Mouse (Mus musculus): ENCODE measurements at regions not wholly inside any gene's neighbourhood (a gene's known extent, or its start where the extent isn't known, plus 50 kb on each side); places are given as distances from the start of the nearest gene placed in this dataset.

DNA sequence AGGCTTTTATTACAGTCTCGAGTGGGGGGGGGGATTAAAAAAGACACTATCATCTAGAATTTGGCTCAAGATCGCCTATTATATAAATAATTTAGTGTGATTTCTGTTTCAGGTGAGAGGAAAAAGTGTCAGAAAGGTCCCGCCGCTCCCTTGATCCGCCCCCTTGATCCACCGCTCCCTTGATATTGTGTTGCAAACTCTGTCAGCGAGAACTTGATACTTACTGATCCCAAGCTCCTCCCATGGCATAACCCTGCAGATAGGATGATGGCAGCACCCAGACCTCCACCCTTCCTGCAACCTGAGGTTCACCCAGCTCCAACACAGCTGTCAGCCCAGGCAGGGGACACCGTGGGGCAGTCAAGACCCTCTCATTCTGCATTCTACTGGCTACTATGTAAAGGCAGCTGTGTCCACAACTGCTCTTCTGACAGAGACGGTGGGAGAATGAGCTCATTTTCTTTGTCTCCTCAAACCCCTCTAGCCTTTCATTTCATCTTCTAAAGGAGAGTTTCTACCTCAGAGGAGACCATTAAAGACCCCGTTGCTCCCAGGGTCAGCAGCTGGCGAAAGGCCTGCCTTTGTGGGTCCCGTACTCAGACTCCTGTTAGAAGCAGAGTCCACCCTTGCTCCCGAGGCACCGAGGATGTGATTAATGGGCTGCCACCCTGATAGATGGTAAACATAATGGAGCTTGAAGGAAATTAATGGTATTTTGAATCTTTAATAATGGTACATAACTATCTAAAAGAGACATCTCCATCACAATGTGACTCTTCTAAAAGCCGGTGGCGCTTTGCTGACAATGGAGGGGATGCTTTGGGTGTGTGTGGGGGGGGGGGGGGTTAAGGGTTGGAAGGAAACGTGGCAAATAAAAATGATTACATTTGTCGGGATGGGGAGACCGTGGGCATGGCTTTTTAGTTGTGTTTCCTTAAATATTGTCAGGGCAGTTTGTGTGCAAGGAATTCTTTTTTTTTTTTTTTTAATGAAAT lies 58.7 kb upstream of the Cops8 start:
- no peak overlapping the region for H3K4me3 ChIP-seq (ENCODE audit: insufficient read depth in 1 of 2, low read depth in 1 of 2, low read length in 2 of 2, poor library complexity in 1 of 2, severe bottlenecking in 1 of 2)
- H3K4me1 ChIP-seq (ENCODE audit: control insufficient read depth in 2 of 2, insufficient read depth in 2 of 2, low read length in 2 of 2, poor library complexity in 1 of 2), result peaks cover 5 to 8% of the 10 kb centered on the region in 2 experiments
- no peak for DNase-seq (ENCODE audit: low read depth, low spot score)
- H3K9me3 ChIP-seq (ENCODE audit: control insufficient read depth, insufficient read depth, low read depth, low read length), result no peaks in the 10 kb centered on the region
- TF ChIP-seq MAFK (IDR thresholded peaks at IDR 0.05; ENCODE audit: insufficient read depth, low read depth, low read length) (no peak), CHD2 (IDR thresholded peaks at IDR 0.05; ENCODE audit: low read depth, low read length) (no peak), HCFC1 (IDR thresholded peaks at IDR 0.05; ENCODE audit: borderline replicate concordance, insufficient read depth, low read length) (no peak), ZC3H11A (IDR thresholded peaks at IDR 0.05; ENCODE audit: borderline replicate concordance, low read depth, low read length) (no peak), ZNF384 (IDR thresholded peaks at IDR 0.05; ENCODE audit: low read depth, low read length) (no peak)
- H3K27ac ChIP-seq (ENCODE audit: insufficient read depth, low read depth, low read length, poor library complexity, severe bottlenecking), result no peak overlapping the region
- no peaks in the 10 kb centered on the region for H3K36me3 ChIP-seq (ENCODE audit: control insufficient read depth, insufficient read depth, low read length, poor library complexity, severe bottlenecking)
- H3K9ac ChIP-seq (ENCODE audit: insufficient read depth, low read depth, low read length, poor library complexity, severe bottlenecking), result no peak overlapping the region
- in situ Hi-C loops (cut with MboI; ENCODE audit: low sequenced_read_pairs in 2 of 2, unreplicated experiment in 2 of 2), result no loop called here

DNA sequence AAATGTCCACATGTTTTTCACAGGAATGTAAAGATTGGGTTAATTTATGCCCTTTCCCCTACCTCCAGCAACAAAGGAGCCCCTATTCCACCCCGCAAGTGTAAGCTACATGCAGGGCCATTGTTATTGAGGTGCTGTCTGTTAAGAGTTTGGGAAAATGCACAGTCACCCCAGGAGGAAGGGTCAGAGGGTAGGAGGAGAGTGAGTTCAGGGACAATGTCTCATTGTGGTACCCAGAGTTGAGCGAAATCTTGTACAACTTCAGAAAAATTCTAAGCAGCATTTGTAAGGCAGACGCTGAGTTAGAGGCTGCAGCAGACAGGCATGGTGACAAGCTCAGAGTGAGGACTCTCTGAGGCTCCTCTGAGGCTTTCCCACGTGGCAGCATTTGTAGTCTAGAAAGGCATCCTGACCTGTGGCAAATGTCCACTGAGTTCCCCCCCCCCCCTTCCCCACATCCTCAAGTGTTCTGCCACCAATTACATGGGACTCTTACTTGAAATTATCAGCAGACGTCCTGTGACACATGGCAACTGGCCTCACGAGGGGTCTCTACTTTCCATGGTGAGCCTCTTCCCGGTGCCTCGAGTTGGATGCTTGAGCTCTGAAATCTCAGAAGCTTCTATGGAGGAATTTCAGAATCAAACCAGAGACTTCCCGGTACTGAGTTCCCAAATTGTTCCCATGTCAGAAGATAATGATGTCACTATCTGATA lies 57.8 kb upstream of the Cops8 start:
- no peak overlapping the region for H3K9ac ChIP-seq (ENCODE audit: insufficient read depth, low read depth, low read length, poor library complexity, severe bottlenecking)
- H3K27ac ChIP-seq (ENCODE audit: insufficient read depth, low read depth, low read length, poor library complexity, severe bottlenecking), result no peak overlapping the region
- in situ Hi-C loops (cut with MboI; ENCODE audit: low sequenced_read_pairs in 2 of 2, unreplicated experiment in 2 of 2), result no loop called here

DNA sequence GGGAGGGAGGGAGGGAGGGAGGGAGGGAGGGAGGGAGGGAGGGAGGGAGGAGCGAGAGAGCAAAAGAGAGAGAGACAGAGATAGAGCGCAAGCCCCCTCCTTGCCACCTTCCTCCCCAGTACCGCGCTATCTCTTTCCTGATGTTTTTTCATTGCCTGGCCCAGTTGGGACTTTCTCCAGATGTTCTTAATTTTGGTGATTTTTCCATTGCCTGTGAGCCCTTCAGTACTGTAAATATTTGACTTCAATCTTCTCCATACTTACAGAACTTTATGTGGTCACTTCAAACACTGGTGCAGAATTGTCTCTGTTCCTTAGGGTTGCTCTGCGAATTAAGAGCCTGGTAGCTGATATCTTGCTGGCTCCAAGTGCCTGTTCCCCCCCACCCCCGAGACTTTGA lies 50.1 kb upstream of the Cops8 start:
- in situ Hi-C loops (cut with MboI; ENCODE audit: low sequenced_read_pairs in 2 of 2, unreplicated experiment in 2 of 2), result no loop called here
- H3K9me3 ChIP-seq (ENCODE audit: control insufficient read depth, insufficient read depth, low read depth, low read length), result no peaks in the 10 kb centered on the region
- DNase-seq (ENCODE audit: low read depth, low spot score), result no peak
- TF ChIP-seq MAFK (IDR thresholded peaks at IDR 0.05; ENCODE audit: insufficient read depth, low read depth, low read length), result no peak
- no peak for TF ChIP-seq HCFC1 (IDR thresholded peaks at IDR 0.05; ENCODE audit: borderline replicate concordance, insufficient read depth, low read length)
- TF ChIP-seq ZNF384 (IDR thresholded peaks at IDR 0.05; ENCODE audit: low read depth, low read length), result no peak
- TF ChIP-seq ZC3H11A (IDR thresholded peaks at IDR 0.05; ENCODE audit: borderline replicate concordance, low read depth, low read length), result no peak
- no peak for TF ChIP-seq CHD2 (IDR thresholded peaks at IDR 0.05; ENCODE audit: low read depth, low read length)
- no peaks in the 10 kb centered on the region for H3K4me1 ChIP-seq (ENCODE audit: control insufficient read depth in 2 of 2, insufficient read depth in 2 of 2, low read length in 2 of 2, poor library complexity in 1 of 2)
- no peaks in the 10 kb centered on the region for H3K36me3 ChIP-seq (ENCODE audit: control insufficient read depth, insufficient read depth, low read length, poor library complexity, severe bottlenecking)
- no peak overlapping the region for H3K27ac ChIP-seq (ENCODE audit: insufficient read depth, low read depth, low read length, poor library complexity, severe bottlenecking)
- H3K9ac ChIP-seq (ENCODE audit: insufficient read depth, low read depth, low read length, poor library complexity, severe bottlenecking), result no peak overlapping the region
- no peak overlapping the region for H3K4me3 ChIP-seq (ENCODE audit: insufficient read depth in 1 of 2, low read depth in 1 of 2, low read length in 2 of 2, poor library complexity in 1 of 2, severe bottlenecking in 1 of 2)

More for the DNA sequence above, 57.8 kb upstream of the Cops8 start:
- Histone ChIP-seq H3K36me3 (ENCODE audit: control insufficient read depth, insufficient read depth, low read length, poor library complexity, severe bottlenecking) (no peaks in the 10 kb centered on the region), H3K9me3 (ENCODE audit: control insufficient read depth, insufficient read depth, low read depth, low read length) (no peaks in the 10 kb centered on the region), H3K4me3 (ENCODE audit: insufficient read depth in 1 of 2, low read depth in 1 of 2, low read length in 2 of 2, poor library complexity in 1 of 2, severe bottlenecking in 1 of 2) (no peak overlapping the region), H3K4me1 (ENCODE audit: control insufficient read depth in 2 of 2, insufficient read depth in 2 of 2, low read length in 2 of 2, poor library complexity in 1 of 2) (peaks cover 5 to 8% of the 10 kb centered on the region in 2 experiments)
- TF ChIP-seq CHD2 (IDR thresholded peaks at IDR 0.05; ENCODE audit: low read depth, low read length) (no peak), ZC3H11A (IDR thresholded peaks at IDR 0.05; ENCODE audit: borderline replicate concordance, low read depth, low read length) (no peak), MAFK (IDR thresholded peaks at IDR 0.05; ENCODE audit: insufficient read depth, low read depth, low read length) (no peak)
- no peak for DNase-seq (ENCODE audit: low read depth, low spot score)
